Mouse (Mus musculus): ENCODE measurements around the gene Epha2. TPM values are rescaled to one million over a fixed set of nuclear protein-coding genes. Genes with fewer than 3 reads are reported as not detected.

Gene Epha2
- polyA plus RNA-seq, 1 experiment from 2014 or later: 11.8 TPM

- ATAC-seq (ENCODE audit: low read depth): peak; percentile 26; the same call in 1 of the 2 replicates
- Histone ChIP-seq H3K27me3 (ENCODE audit: control insufficient read depth, insufficient read depth, low read depth, low read length) (no peaks in the 10 kb centered on the region), H3K4me2 (ENCODE audit: low read depth, low read length) (no peak overlapping the region), H3K9ac (ENCODE audit: low read length) (no peak overlapping the region), H3K9me3 (ENCODE audit: control insufficient read depth, low read length) (no peaks in the 10 kb centered on the region), H3K27ac (ENCODE audit: low read length) (no peak overlapping the region), H3K4me1 (replicated peaks; ENCODE audit: control insufficient read depth, insufficient read depth, low read length) (no peaks in the 10 kb centered on the region), H3K4me3 (ENCODE audit: low read length) (no peak overlapping the region), H3K36me3 (ENCODE audit: control insufficient read depth, insufficient read depth, low read length) (peaks cover 17% of the 10 kb centered on the region)
- WGBS: 51% methylated on average over 15 of the region's 15 CpGs
Observed at GRCm38 (mm10) chr4:141325636-141326035, 24.6 kb downstream of the Epha2 start.

- Histone ChIP-seq H3K4me2 (ENCODE audit: low read depth, low read length) (no peak overlapping the region), H3K9me3 (ENCODE audit: control insufficient read depth, low read length) (no peaks in the 10 kb centered on the region), H3K36me3 (ENCODE audit: control insufficient read depth, insufficient read depth, low read length) (peaks cover 16% of the 10 kb centered on the region), H3K4me3 (ENCODE audit: low read length) (no peak overlapping the region), H3K4me1 (replicated peaks; ENCODE audit: control insufficient read depth, insufficient read depth, low read length) (no peaks in the 10 kb centered on the region), H3K27me3 (ENCODE audit: control insufficient read depth, insufficient read depth, low read depth, low read length) (no peaks in the 10 kb centered on the region), H3K9ac (ENCODE audit: low read length) (no peak overlapping the region), H3K27ac (ENCODE audit: low read length) (no peak overlapping the region)
- 85% methylated on average over 4 of the region's 4 CpGs for WGBS
- no peak for ATAC-seq (ENCODE audit: low read depth)
Observed at GRCm38 (mm10) chr4:141327075-141327474, 26.0 kb downstream of the Epha2 start.

GRCm38 (mm10) chr4:141328742-141329141 is 27.7 kb downstream of the Epha2 start:
- 84% methylated on average over 9 of the region's 9 CpGs for WGBS
- H3K4me1 ChIP-seq (replicated peaks; ENCODE audit: control insufficient read depth, insufficient read depth, low read length): no peaks in the 10 kb centered on the region
- no peaks in the 10 kb centered on the region for H3K9me3 ChIP-seq (ENCODE audit: control insufficient read depth, low read length)
- no peak for ATAC-seq (ENCODE audit: low read depth)
- H3K4me3 ChIP-seq (ENCODE audit: low read length): no peak overlapping the region
- H3K4me2 ChIP-seq (ENCODE audit: low read depth, low read length): no peak overlapping the region
- no peak overlapping the region for H3K27ac ChIP-seq (ENCODE audit: low read length)
- H3K36me3 ChIP-seq (ENCODE audit: control insufficient read depth, insufficient read depth, low read length): peaks cover 8% of the 10 kb centered on the region
- H3K9ac ChIP-seq (ENCODE audit: low read length): no peak overlapping the region
- no peaks in the 10 kb centered on the region for H3K27me3 ChIP-seq (ENCODE audit: control insufficient read depth, insufficient read depth, low read depth, low read length)

- Histone ChIP-seq H3K36me3 (ENCODE audit: control insufficient read depth, insufficient read depth, low read length) (peaks cover 2% of the 10 kb centered on the region; the same call in 1 of the 2 replicates), H3K4me1 (replicated peaks; ENCODE audit: control insufficient read depth, insufficient read depth, low read length) (peaks cover 5% of the 10 kb centered on the region), H3K9me3 (ENCODE audit: control insufficient read depth, low read length) (no peaks in the 10 kb centered on the region), H3K4me3 (ENCODE audit: low read length) (no peak overlapping the region), H3K4me2 (ENCODE audit: low read depth, low read length) (no peak overlapping the region), H3K27ac (ENCODE audit: low read length) (no peak overlapping the region), H3K9ac (ENCODE audit: low read length) (no peak overlapping the region), H3K27me3 (ENCODE audit: control insufficient read depth, insufficient read depth, low read depth, low read length) (no peaks in the 10 kb centered on the region)
- 62% methylated on average over 12 of the region's 12 CpGs for WGBS
- no peak for ATAC-seq (ENCODE audit: low read depth)
Observed at GRCm38 (mm10) chr4:141329968-141330367, 28.9 kb downstream of the Epha2 start.

DNA sequence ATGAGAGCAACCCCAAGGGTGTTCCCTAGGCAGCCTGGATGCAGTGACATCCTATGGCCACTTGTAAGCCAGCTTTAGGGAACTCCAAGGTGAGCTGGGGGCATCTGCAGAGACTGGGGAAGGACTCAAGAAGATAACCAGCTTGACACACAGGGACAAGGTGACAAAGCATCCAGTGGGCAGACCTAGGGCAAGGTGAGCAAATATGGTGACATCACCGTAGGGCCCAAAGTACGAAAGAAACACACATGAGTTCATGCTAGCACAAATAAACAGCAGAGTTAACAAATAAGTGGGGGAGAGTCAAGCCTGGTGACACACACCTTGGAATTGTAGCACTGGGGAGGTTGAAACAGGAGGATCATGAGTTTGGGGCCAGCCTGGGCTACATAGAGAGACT is 30.4 kb downstream of the Epha2 start:
- Histone ChIP-seq H3K4me3 (ENCODE audit: low read length) (no peak overlapping the region), H3K4me2 (ENCODE audit: low read depth, low read length) (no peak overlapping the region), H3K27ac (ENCODE audit: low read length) (no peak overlapping the region), H3K9me3 (ENCODE audit: control insufficient read depth, low read length) (no peaks in the 10 kb centered on the region), H3K4me1 (replicated peaks; ENCODE audit: control insufficient read depth, insufficient read depth, low read length) (peaks cover 16% of the 10 kb centered on the region), H3K36me3 (ENCODE audit: control insufficient read depth, insufficient read depth, low read length) (peaks cover 2% of the 10 kb centered on the region; the same call in 1 of the 2 replicates), H3K27me3 (ENCODE audit: control insufficient read depth, insufficient read depth, low read depth, low read length) (no peaks in the 10 kb centered on the region), H3K9ac (ENCODE audit: low read length) (no peak overlapping the region)
- whole genome bisulfite sequencing: 80% methylated on average over 2 of the region's 2 CpGs
- ATAC-seq (ENCODE audit: low read depth): no peak

DNA sequence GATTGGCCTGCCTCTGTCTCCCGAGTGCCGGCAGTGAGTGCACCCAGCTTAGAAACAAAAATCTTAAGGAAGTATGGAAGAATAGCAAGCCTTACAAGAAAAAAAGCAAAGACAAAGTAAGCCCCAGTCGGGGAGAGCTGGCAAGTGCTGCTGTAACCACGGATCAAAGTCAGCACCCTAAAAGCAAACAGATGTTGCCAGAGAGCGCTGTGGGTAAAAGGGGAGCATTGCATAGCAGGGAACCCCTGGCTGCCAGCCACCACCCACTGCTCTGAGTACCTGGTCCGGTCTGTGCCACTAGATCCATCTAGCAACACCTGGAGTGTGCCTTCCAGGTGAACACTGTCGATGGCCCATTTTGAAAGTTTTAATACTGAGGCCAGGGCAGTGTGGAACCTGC is 31.2 kb downstream of the Epha2 start:
- Histone ChIP-seq H3K4me1 (replicated peaks; ENCODE audit: control insufficient read depth, insufficient read depth, low read length) (peaks cover 16% of the 10 kb centered on the region), H3K9me3 (ENCODE audit: control insufficient read depth, low read length) (no peaks in the 10 kb centered on the region), H3K36me3 (ENCODE audit: control insufficient read depth, insufficient read depth, low read length) (peaks cover 2% of the 10 kb centered on the region; the same call in 1 of the 2 replicates), H3K4me2 (ENCODE audit: low read depth, low read length) (no peak overlapping the region), H3K4me3 (ENCODE audit: low read length) (no peak overlapping the region), H3K27ac (ENCODE audit: low read length) (no peak overlapping the region), H3K27me3 (ENCODE audit: control insufficient read depth, insufficient read depth, low read depth, low read length) (no peaks in the 10 kb centered on the region), H3K9ac (ENCODE audit: low read length) (no peak overlapping the region)
- ATAC-seq (ENCODE audit: low read depth): no peak
- 70% methylated on average over 7 of the region's 7 CpGs for WGBS

DNA sequence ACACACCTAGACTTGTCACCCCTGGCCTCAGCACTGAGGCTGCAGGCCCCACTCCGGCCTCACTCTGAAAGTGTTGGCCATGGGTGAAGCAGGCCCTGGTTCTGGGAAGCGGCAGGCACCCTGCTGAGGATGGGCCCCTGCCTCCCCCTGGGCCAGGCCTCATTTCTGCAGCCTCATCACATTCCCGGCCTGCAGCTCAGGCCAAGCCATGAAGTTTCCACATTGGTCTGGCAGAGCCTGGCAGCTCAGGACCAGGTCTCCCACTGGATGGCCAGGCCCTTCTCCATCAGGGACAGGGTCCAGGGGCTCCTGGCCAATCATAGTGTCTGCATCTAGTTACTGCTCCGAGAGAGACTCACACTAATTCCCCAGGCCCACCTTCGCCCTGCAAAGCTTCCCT is 33.7 kb downstream of the Epha2 start:
- peak overlapping the region; percentile 56; the same call in 1 of the 2 replicates for H3K27ac ChIP-seq (ENCODE audit: low read length)
- WGBS: 55% methylated on average over 5 of the region's 5 CpGs
- H3K4me3 ChIP-seq (ENCODE audit: low read length): no peak overlapping the region
- ATAC-seq (ENCODE audit: low read depth): no peak
- no peaks in the 10 kb centered on the region for H3K27me3 ChIP-seq (ENCODE audit: control insufficient read depth, insufficient read depth, low read depth, low read length)
- no peak overlapping the region for H3K4me2 ChIP-seq (ENCODE audit: low read depth, low read length)
- no peaks in the 10 kb centered on the region for H3K9me3 ChIP-seq (ENCODE audit: control insufficient read depth, low read length)
- peak overlapping the region; percentile 25 for H3K9ac ChIP-seq (ENCODE audit: low read length)
- H3K36me3 ChIP-seq (ENCODE audit: control insufficient read depth, insufficient read depth, low read length): no peaks in the 10 kb centered on the region
- peaks cover 29% of the 10 kb centered on the region for H3K4me1 ChIP-seq (replicated peaks; ENCODE audit: control insufficient read depth, insufficient read depth, low read length)

DNA sequence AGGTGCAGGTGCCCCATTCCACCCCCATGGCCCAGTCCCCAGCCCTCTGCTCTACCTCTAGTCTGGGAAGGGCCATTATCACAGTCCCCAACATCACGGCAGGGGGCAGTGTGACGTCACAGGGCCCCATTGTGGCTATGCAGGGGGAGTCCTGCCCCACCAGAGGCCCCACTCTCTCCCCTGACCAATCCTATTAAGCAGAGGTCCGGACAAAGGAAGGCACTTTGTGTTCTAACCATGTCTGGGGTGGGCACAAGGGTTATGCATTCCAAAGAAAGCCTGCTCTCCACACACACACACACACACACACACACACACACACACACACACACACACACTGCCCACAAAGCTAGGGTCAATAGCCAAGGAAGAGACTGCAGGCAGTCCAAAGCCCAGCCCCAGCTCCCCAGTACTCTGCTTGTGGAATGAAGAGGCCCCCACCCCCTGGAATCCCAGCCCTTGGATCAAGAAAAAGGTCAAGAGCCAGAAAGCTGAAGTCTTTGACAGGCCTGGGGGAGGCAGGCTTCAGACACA is 34.3 kb downstream of the Epha2 start:
- WGBS: 19% methylated on average over 3 of the region's 3 CpGs
- no peaks in the 10 kb centered on the region for H3K36me3 ChIP-seq (ENCODE audit: control insufficient read depth, insufficient read depth, low read length)
- H3K4me3 ChIP-seq (ENCODE audit: low read length): no peak overlapping the region
- no peak overlapping the region for H3K9ac ChIP-seq (ENCODE audit: low read length)
- H3K9me3 ChIP-seq (ENCODE audit: control insufficient read depth, low read length): no peaks in the 10 kb centered on the region
- no peak overlapping the region for H3K4me2 ChIP-seq (ENCODE audit: low read depth, low read length)
- peak overlapping the region; percentile 56; the same call in 1 of the 2 replicates for H3K27ac ChIP-seq (ENCODE audit: low read length)
- H3K27me3 ChIP-seq (ENCODE audit: control insufficient read depth, insufficient read depth, low read depth, low read length): no peaks in the 10 kb centered on the region
- peaks cover 29% of the 10 kb centered on the region for H3K4me1 ChIP-seq (replicated peaks; ENCODE audit: control insufficient read depth, insufficient read depth, low read length)
- peak; percentile 51 for ATAC-seq (ENCODE audit: low read depth)

GRCm38 (mm10) chr4:141336196-141336595 is 35.2 kb downstream of the Epha2 start:
- peaks cover 29% of the 10 kb centered on the region for H3K4me1 ChIP-seq (replicated peaks; ENCODE audit: control insufficient read depth, insufficient read depth, low read length)
- no peak overlapping the region for H3K4me2 ChIP-seq (ENCODE audit: low read depth, low read length)
- no peak for ATAC-seq (ENCODE audit: low read depth)
- no peak overlapping the region for H3K9ac ChIP-seq (ENCODE audit: low read length)
- 39% methylated on average over 6 of the region's 6 CpGs for WGBS
- no peaks in the 10 kb centered on the region for H3K27me3 ChIP-seq (ENCODE audit: control insufficient read depth, insufficient read depth, low read depth, low read length)
- H3K27ac ChIP-seq (ENCODE audit: low read length): peak overlapping the region; percentile 55; the same call in 1 of the 2 replicates
- no peak overlapping the region for H3K4me3 ChIP-seq (ENCODE audit: low read length)
- no peaks in the 10 kb centered on the region for H3K9me3 ChIP-seq (ENCODE audit: control insufficient read depth, low read length)
- H3K36me3 ChIP-seq (ENCODE audit: control insufficient read depth, insufficient read depth, low read length): no peaks in the 10 kb centered on the region

DNA sequence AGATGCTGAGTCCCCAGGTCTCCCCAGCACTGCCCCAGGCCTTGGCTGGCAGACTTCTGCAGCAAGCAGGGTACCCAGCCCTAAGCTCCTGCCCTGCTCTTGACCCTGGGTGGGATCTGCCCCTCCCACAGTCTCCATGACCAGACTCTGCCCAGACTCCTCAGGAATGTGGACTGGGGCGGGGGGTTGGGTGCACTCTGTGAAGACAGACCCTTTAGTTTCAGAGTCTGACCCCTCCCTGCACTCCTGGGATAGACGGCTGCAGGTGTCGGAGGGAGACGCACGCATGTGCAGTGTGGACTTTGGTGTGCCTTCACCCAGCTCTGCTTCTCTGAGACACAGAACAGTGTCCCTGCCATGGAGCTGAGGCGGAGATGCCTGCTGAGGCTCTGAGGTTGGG is 36.9 kb downstream of the Epha2 start:
- Histone ChIP-seq H3K4me3 (ENCODE audit: low read length) (no peak overlapping the region), H3K4me1 (replicated peaks; ENCODE audit: control insufficient read depth, insufficient read depth, low read length) (peaks cover 32% of the 10 kb centered on the region), H3K27ac (ENCODE audit: low read length) (peak overlapping the region; percentile 61), H3K36me3 (ENCODE audit: control insufficient read depth, insufficient read depth, low read length) (no peaks in the 10 kb centered on the region), H3K27me3 (ENCODE audit: control insufficient read depth, insufficient read depth, low read depth, low read length) (no peaks in the 10 kb centered on the region), H3K9ac (ENCODE audit: low read length) (no peak overlapping the region), H3K4me2 (ENCODE audit: low read depth, low read length) (no peak overlapping the region), H3K9me3 (ENCODE audit: control insufficient read depth, low read length) (no peaks in the 10 kb centered on the region)
- peak; percentile 73 for ATAC-seq (ENCODE audit: low read depth)
- WGBS: 24% methylated on average over 6 of the region's 6 CpGs
